Mouse (Mus musculus): Measurements from ENCODE around the gene Mex3a. TPM values are rescaled to one million over a fixed set of nuclear protein-coding genes. Genes with fewer than 3 reads are reported as not detected.
A peak's percentile ranks its signal among the peaks of the same experiment; 100 is the strongest.

Gene Mex3a
- polyA plus RNA-seq, 1 experiment from 2014 or later: 43.6 TPM

GRCm38 (mm10) chr3:88502641-88503504 is 29.3 kb upstream of the Mex3a start:
- Histone ChIP-seq H3K27ac (ENCODE audit: low read depth, low read length) (no peak overlapping the region), H3K9me3 (ENCODE audit: control insufficient read depth, low read length) (no peaks in the 10 kb centered on the region), H3K4me3 (ENCODE audit: low read depth, low read length) (peak overlapping the region; percentile 45), H3K36me3 (ENCODE audit: control insufficient read depth, insufficient read depth, low read length) (no peaks in the 10 kb centered on the region), H3K9ac (ENCODE audit: low read length) (peak overlapping the region; percentile 57), H3K4me1 (ENCODE audit: control insufficient read depth, insufficient read depth, low read length) (no peaks in the 10 kb centered on the region), H3K4me2 (ENCODE audit: low read depth) (peak overlapping the region; percentile 87), H3K27me3 (ENCODE audit: control insufficient read depth, insufficient read depth, low read length) (peaks cover 20% of the 10 kb centered on the region)
- ATAC-seq (ENCODE audit: insufficient read depth, low FRiP score, low TSS enrichment) (peak; percentile 61), DNase-seq (ENCODE audit: low spot score) (peak; percentile 67)
- under 1% methylated on average over 54 of the region's 55 CpGs for WGBS

DNA sequence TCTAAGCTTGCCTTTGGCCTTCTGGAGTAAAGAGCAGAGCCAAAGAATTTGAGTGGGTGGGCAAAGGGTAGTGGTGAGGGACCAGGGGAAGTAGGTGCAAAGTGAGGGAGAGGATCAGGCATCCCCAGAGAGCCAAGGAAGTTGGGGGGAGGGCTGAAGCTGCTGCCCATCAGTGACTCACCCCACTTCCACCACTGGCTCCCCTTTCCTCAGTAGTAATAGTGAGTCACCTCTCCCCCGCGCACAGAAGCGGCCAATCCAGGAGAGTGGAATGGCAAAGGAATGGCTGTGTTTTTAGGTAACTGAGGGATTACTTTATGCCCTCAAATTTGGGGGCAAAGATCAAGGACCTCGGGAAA is 28.7 kb upstream of the Mex3a start:
- Histone ChIP-seq H3K9ac (ENCODE audit: low read length) (no peak overlapping the region), H3K27ac (ENCODE audit: low read depth, low read length) (no peak overlapping the region), H3K27me3 (ENCODE audit: control insufficient read depth, insufficient read depth, low read length) (peaks cover 20% of the 10 kb centered on the region), H3K36me3 (ENCODE audit: control insufficient read depth, insufficient read depth, low read length) (no peaks in the 10 kb centered on the region), H3K9me3 (ENCODE audit: control insufficient read depth, low read length) (no peaks in the 10 kb centered on the region), H3K4me3 (ENCODE audit: low read depth, low read length) (no peak overlapping the region), H3K4me2 (ENCODE audit: low read depth) (no peak overlapping the region), H3K4me1 (ENCODE audit: control insufficient read depth, insufficient read depth, low read length) (no peaks in the 10 kb centered on the region)
- DNase-seq (ENCODE audit: low spot score): no peak
- 0 out of 2 replicates have a peak, but pooled peaks have one; percentile 32 for ATAC-seq (ENCODE audit: insufficient read depth, low FRiP score, low TSS enrichment)
- WGBS: 17% methylated on average over 4 of the region's 4 CpGs

- WGBS: 45% methylated on average over 8 of the region's 8 CpGs
- Histone ChIP-seq H3K9me3 (ENCODE audit: control insufficient read depth, low read length) (no peaks in the 10 kb centered on the region), H3K27me3 (ENCODE audit: control insufficient read depth, insufficient read depth, low read length) (peaks cover 20% of the 10 kb centered on the region), H3K4me2 (ENCODE audit: low read depth) (no peak overlapping the region), H3K27ac (ENCODE audit: low read depth, low read length) (no peak overlapping the region), H3K9ac (ENCODE audit: low read length) (no peak overlapping the region), H3K4me3 (ENCODE audit: low read depth, low read length) (no peak overlapping the region), H3K36me3 (ENCODE audit: control insufficient read depth, insufficient read depth, low read length) (no peaks in the 10 kb centered on the region), H3K4me1 (ENCODE audit: control insufficient read depth, insufficient read depth, low read length) (no peaks in the 10 kb centered on the region; the same call in 1 of the 2 replicates)
- ATAC-seq (ENCODE audit: insufficient read depth, low FRiP score, low TSS enrichment) (no peak), DNase-seq (ENCODE audit: low spot score) (no peak)
Observed at GRCm38 (mm10) chr3:88503881-88504746, 28.1 kb upstream of the Mex3a start.

DNA sequence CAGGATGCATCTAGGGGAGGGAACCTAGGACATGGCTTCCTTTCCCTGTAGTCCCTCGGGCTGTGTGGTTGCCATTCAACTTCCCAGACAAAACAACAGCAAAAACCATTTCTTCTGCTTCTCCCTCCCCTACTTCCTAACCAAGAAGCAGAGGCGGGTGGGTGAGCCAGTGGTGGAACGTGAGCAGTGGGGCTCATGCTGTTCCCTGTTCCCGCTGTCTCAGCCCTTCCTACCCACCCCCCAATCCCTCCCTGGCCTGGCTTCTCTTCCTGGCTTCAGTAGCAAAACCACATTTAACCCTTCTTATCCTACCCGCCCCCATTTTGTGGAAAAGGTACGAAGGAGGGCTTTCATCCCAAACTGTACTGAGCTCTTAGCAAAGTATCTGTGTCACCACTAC is 27.1 kb upstream of the Mex3a start:
- no peak overlapping the region for H3K4me2 ChIP-seq (ENCODE audit: low read depth)
- H3K27me3 ChIP-seq (ENCODE audit: control insufficient read depth, insufficient read depth, low read length): peaks cover 20% of the 10 kb centered on the region
- no peak overlapping the region for H3K9ac ChIP-seq (ENCODE audit: low read length)
- H3K9me3 ChIP-seq (ENCODE audit: control insufficient read depth, low read length): no peaks in the 10 kb centered on the region
- H3K27ac ChIP-seq (ENCODE audit: low read depth, low read length): no peak overlapping the region
- no peaks in the 10 kb centered on the region for H3K36me3 ChIP-seq (ENCODE audit: control insufficient read depth, insufficient read depth, low read length)
- H3K4me1 ChIP-seq (ENCODE audit: control insufficient read depth, insufficient read depth, low read length): peaks cover 7% of the 10 kb centered on the region
- 78% methylated on average over 6 of the region's 6 CpGs for WGBS
- DNase-seq (ENCODE audit: low spot score) (no peak), ATAC-seq (ENCODE audit: insufficient read depth, low FRiP score, low TSS enrichment) (no peak)
- H3K4me3 ChIP-seq (ENCODE audit: low read depth, low read length): no peak overlapping the region

- H3K9ac ChIP-seq (ENCODE audit: low read length): no peak overlapping the region
Observed at GRCm38 (mm10) chr3:88505765-88506164, 26.4 kb upstream of the Mex3a start.

DNA sequence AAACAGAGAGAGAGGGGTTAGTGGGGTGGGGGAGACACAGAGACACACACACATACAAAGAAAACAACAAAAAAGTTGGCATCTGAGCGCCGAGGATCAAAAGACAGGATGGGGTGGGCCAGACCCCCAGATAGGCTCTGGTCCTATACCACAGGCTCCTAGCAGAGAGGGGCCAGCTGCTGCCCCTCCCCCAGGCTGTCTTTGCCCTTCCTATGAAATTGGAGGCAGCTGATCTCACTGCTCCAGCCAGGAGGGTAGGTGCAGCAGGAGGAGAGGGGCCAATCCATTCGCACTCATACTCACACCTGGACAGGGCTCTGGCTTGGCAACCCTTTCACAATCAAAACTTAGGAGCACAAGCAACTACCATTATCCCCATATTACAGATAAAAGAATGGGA is 22.9 kb upstream of the Mex3a start:
- WGBS: 87% methylated on average over 3 of the region's 3 CpGs
- Histone ChIP-seq H3K36me3 (ENCODE audit: control insufficient read depth, insufficient read depth, low read length) (no peaks in the 10 kb centered on the region), H3K4me3 (ENCODE audit: low read depth, low read length) (peak overlapping the region; percentile 18), H3K27ac (ENCODE audit: low read depth, low read length) (peak overlapping the region; percentile 64), H3K9me3 (ENCODE audit: control insufficient read depth, low read length) (no peaks in the 10 kb centered on the region), H3K9ac (ENCODE audit: low read length) (no peak overlapping the region; the same call in 1 of the 2 replicates), H3K4me2 (ENCODE audit: low read depth) (peak overlapping the region; percentile 36), H3K27me3 (ENCODE audit: control insufficient read depth, insufficient read depth, low read length) (no peaks in the 10 kb centered on the region), H3K4me1 (ENCODE audit: control insufficient read depth, insufficient read depth, low read length) (peaks cover 7% of the 10 kb centered on the region)
- no peak for DNase-seq (ENCODE audit: low spot score)
- no peak for ATAC-seq (ENCODE audit: insufficient read depth, low FRiP score, low TSS enrichment)

More at GRCm38 (mm10) chr3:88505765-88506164, 26.4 kb upstream of the Mex3a start:
- Histone ChIP-seq H3K27ac (ENCODE audit: low read depth, low read length) (no peak overlapping the region), H3K36me3 (ENCODE audit: control insufficient read depth, insufficient read depth, low read length) (no peaks in the 10 kb centered on the region), H3K9me3 (ENCODE audit: control insufficient read depth, low read length) (no peaks in the 10 kb centered on the region), H3K27me3 (ENCODE audit: control insufficient read depth, insufficient read depth, low read length) (peaks cover 19% of the 10 kb centered on the region), H3K4me1 (ENCODE audit: control insufficient read depth, insufficient read depth, low read length) (peaks cover 7% of the 10 kb centered on the region), H3K4me2 (ENCODE audit: low read depth) (no peak overlapping the region), H3K4me3 (ENCODE audit: low read depth, low read length) (no peak overlapping the region)
- DNase-seq (ENCODE audit: low spot score) (no peak), ATAC-seq (ENCODE audit: insufficient read depth, low FRiP score, low TSS enrichment) (no peak)
- 45% methylated on average over 7 of the region's 7 CpGs for WGBS

- no peaks in the 10 kb centered on the region for H3K27me3 ChIP-seq (ENCODE audit: control insufficient read depth, insufficient read depth, low read length)
- H3K4me1 ChIP-seq (ENCODE audit: control insufficient read depth, insufficient read depth, low read length): peaks cover 7% of the 10 kb centered on the region
- no peaks in the 10 kb centered on the region for H3K36me3 ChIP-seq (ENCODE audit: control insufficient read depth, insufficient read depth, low read length)
- H3K4me2 ChIP-seq (ENCODE audit: low read depth): peak within 1 kb of the TSS; percentile 36
- H3K27ac ChIP-seq (ENCODE audit: low read depth, low read length): peak within 1 kb of the TSS; percentile 64
- peak; percentile 97 for ATAC-seq (ENCODE audit: insufficient read depth, low FRiP score, low TSS enrichment)
- H3K9me3 ChIP-seq (ENCODE audit: control insufficient read depth, low read length): no peaks in the 10 kb centered on the region
- WGBS: 3% methylated on average over 31 of the region's 31 CpGs
- H3K4me3 ChIP-seq (ENCODE audit: low read depth, low read length): peak within 1 kb of the TSS; percentile 18
- DNase-seq (ENCODE audit: low spot score): peak; percentile 92
- peak within 1 kb of the TSS; percentile 56 for H3K9ac ChIP-seq (ENCODE audit: low read length)
Observed at GRCm38 (mm10) chr3:88509692-88510420, 22.3 kb upstream of the Mex3a start, which contains the start of gene Lmna. Gene Lmna (minus strand): TSS chr3:88509956.
